Mouse (Mus musculus) midbrain, embryonic 11.5 days (tissue): ENCODE results near the gene Car12. TPM values are rescaled to one million over a fixed set of nuclear protein-coding genes. Genes with fewer than 3 reads are reported as not detected.
A peak's percentile ranks its signal among the peaks of the same experiment; 100 is the strongest.

Source experiments
- ATAC-seq: fragments of 200-750 bp; cut with Nextera tagmentation; 2 replicates; pipeline ENCODE4 v1.8.0; 2017; ENCODE audit warnings: moderate TSS enrichment, moderate library complexity; ENCODE audit not compliant: low FRiP score
- DNase-seq: peaks from one replicate; pipeline ENCODE4 v3.0.0; 2015; ENCODE audit warnings: low spot score; ENCODE audit errors: missing footprints
- H3K27ac ChIP-seq: fragments of 300-500 bp; sonication (generic); 2 replicates; pipeline ENCODE4 v1.5.1; 2014; ENCODE audit warnings: low read depth, low read length
- H3K27me3 ChIP-seq: fragments of 300-500 bp; sonication (generic); 2 replicates; pipeline ENCODE4 v1.6.1; 2014; ENCODE audit warnings: mild to moderate bottlenecking, low read length, moderate library complexity, mixed read lengths; ENCODE audit not compliant: control insufficient read depth, insufficient read depth
- H3K36me3 ChIP-seq: fragments of 300-500 bp; sonication (generic); 2 replicates; pipeline ENCODE4 v1.6.1; 2014; ENCODE audit warnings: mild to moderate bottlenecking, low read length, moderate library complexity, mixed read lengths; ENCODE audit not compliant: control insufficient read depth, insufficient read depth
- H3K4me1 ChIP-seq: fragments of 300-500 bp; sonication (generic); 2 replicates; pipeline ENCODE4 v1.6.1; 2014; ENCODE audit warnings: low read length; ENCODE audit not compliant: control insufficient read depth, insufficient read depth
- H3K4me2 ChIP-seq: fragments of 300-500 bp; sonication (generic); 2 replicates; pipeline ENCODE4 v1.6.1; 2014; ENCODE audit warnings: mild to moderate bottlenecking, moderate library complexity
- H3K4me3 ChIP-seq: fragments of 300-500 bp; sonication (generic); 2 replicates; pipeline ENCODE4 v1.5.1; 2014; ENCODE audit warnings: low read depth, low read length
- H3K9ac ChIP-seq: fragments of 300-500 bp; sonication (generic); 2 replicates; pipeline ENCODE4 v1.6.1; 2014; ENCODE audit warnings: low read length
- H3K9me3 ChIP-seq: fragments of 300-500 bp; sonication (generic); 2 replicates; pipeline ENCODE4 v1.6.1; 2016; ENCODE audit warnings: low read length; ENCODE audit not compliant: control insufficient read depth
- WGBS: fragments of 180-500 bp; shearing (Covaris S2); extraction: QIAGEN DNeasy Blood & Tissue Kit; methylation state at CpG from one replicate; pipeline ENCODE4 v1.1.7; 2014; 5-methylcytosine and 5-hydroxymethylcytosine counted together
- polyA plus RNA-seq: library from polyadenylated mRNA; unstranded; fragments of >200 nt; fragmentation: Nextera tagmentation; extraction: Ambion mirVana; gene quantifications from 2 replicates; pipeline ENCODE4 v1.2.1, GENCODE M21; 2014

Gene Car12
- polyA plus RNA-seq, 1 experiment from 2014 or later: 0.66 TPM

GRCm38 (mm10) chr9:66705766-66706165 is 7.7 kb upstream of the Car12 start:
- Histone ChIP-seq H3K9me3 (no peaks in the 10 kb centered on the region), H3K36me3 (no peaks in the 10 kb centered on the region), H3K9ac (no peak overlapping the region), H3K27ac (no peak overlapping the region), H3K4me3 (no peak overlapping the region), H3K4me2 (no peak overlapping the region), H3K27me3 (no peaks in the 10 kb centered on the region), H3K4me1 (peaks cover 8% of the 10 kb centered on the region)
- no peak for ATAC-seq
- 50% methylated on average over 2 of the region's 2 CpGs for WGBS
- DNase-seq: peak; percentile 99

- H3K4me3 ChIP-seq: no peak overlapping the region
- WGBS: 65% methylated on average over 11 of the region's 11 CpGs
- H3K27ac ChIP-seq: no peak overlapping the region
- DNase-seq (no peak), ATAC-seq (no peak)
- no peak overlapping the region for H3K4me2 ChIP-seq
- H3K27me3 ChIP-seq: no peaks in the 10 kb centered on the region
- H3K36me3 ChIP-seq: no peaks in the 10 kb centered on the region
- H3K9me3 ChIP-seq: no peaks in the 10 kb centered on the region
- H3K4me1 ChIP-seq: peaks cover 2% of the 10 kb centered on the region; the same call in 1 of the 2 replicates
- no peak overlapping the region for H3K9ac ChIP-seq
Measured at GRCm38 (mm10) chr9:66708054-66708772, 5.3 kb upstream of the Car12 start.

- ATAC-seq (no peak), DNase-seq (no peak)
- no peak overlapping the region for H3K4me3 ChIP-seq
- no peaks in the 10 kb centered on the region for H3K9me3 ChIP-seq
- no peak overlapping the region for H3K4me2 ChIP-seq
- H3K9ac ChIP-seq: no peak overlapping the region
- 61% methylated on average over 12 of the region's 12 CpGs for WGBS
- peaks cover 2% of the 10 kb centered on the region; the same call in 1 of the 2 replicates for H3K4me1 ChIP-seq
- H3K27me3 ChIP-seq: no peaks in the 10 kb centered on the region
- no peak overlapping the region for H3K27ac ChIP-seq
- no peaks in the 10 kb centered on the region for H3K36me3 ChIP-seq
Measured at GRCm38 (mm10) chr9:66708816-66709555, 4.5 kb upstream of the Car12 start.

GRCm38 (mm10) chr9:66710626-66711025 is 2.9 kb upstream of the Car12 start:
- DNase-seq (no peak), ATAC-seq (no peak)
- WGBS: 78% methylated on average over 6 of the region's 6 CpGs
- peaks cover 4% of the 10 kb centered on the region; the same call in 1 of the 2 replicates for H3K27me3 ChIP-seq
- H3K4me2 ChIP-seq: no peak overlapping the region
- H3K9me3 ChIP-seq: no peaks in the 10 kb centered on the region
- H3K4me3 ChIP-seq: no peak overlapping the region
- H3K36me3 ChIP-seq: no peaks in the 10 kb centered on the region
- H3K4me1 ChIP-seq: peaks cover 2% of the 10 kb centered on the region; the same call in 1 of the 2 replicates
- H3K9ac ChIP-seq: no peak overlapping the region
- no peak overlapping the region for H3K27ac ChIP-seq

- peak overlapping the region; percentile 32 for H3K4me3 ChIP-seq
- no peaks in the 10 kb centered on the region; the same call in 1 of the 2 replicates for H3K4me1 ChIP-seq
- no peaks in the 10 kb centered on the region for H3K9me3 ChIP-seq
- ATAC-seq (no peak), DNase-seq (peak; percentile 92)
- no peaks in the 10 kb centered on the region for H3K36me3 ChIP-seq
- WGBS: 18% methylated on average over 12 of the region's 12 CpGs
- H3K27me3 ChIP-seq: peaks cover 4% of the 10 kb centered on the region; the same call in 1 of the 2 replicates
- no peak overlapping the region for H3K27ac ChIP-seq
- peak overlapping the region; percentile 58 for H3K4me2 ChIP-seq
- peak overlapping the region; percentile 36; the same call in 1 of the 2 replicates for H3K9ac ChIP-seq
Measured at GRCm38 (mm10) chr9:66714022-66714515, 583 bp downstream of the Car12 start.

GRCm38 (mm10) chr9:66715361-66715760 is 1.9 kb downstream of the Car12 start:
- no peak for DNase-seq
- Histone ChIP-seq H3K4me3 (no peak overlapping the region), H3K27me3 (peaks cover 4% of the 10 kb centered on the region; the same call in 1 of the 2 replicates), H3K9me3 (no peaks in the 10 kb centered on the region), H3K27ac (no peak overlapping the region), H3K9ac (no peak overlapping the region), H3K36me3 (no peaks in the 10 kb centered on the region), H3K4me2 (no peak overlapping the region), H3K4me1 (no peaks in the 10 kb centered on the region)
- WGBS: 88% methylated on average over 2 of the region's 2 CpGs
- ATAC-seq: no peak

GRCm38 (mm10) chr9:66716533-66716932 is 3.0 kb downstream of the Car12 start:
- Histone ChIP-seq H3K27me3 (peaks cover 4% of the 10 kb centered on the region; the same call in 1 of the 2 replicates), H3K9ac (no peak overlapping the region), H3K4me1 (no peaks in the 10 kb centered on the region), H3K4me3 (no peak overlapping the region), H3K27ac (no peak overlapping the region), H3K36me3 (no peaks in the 10 kb centered on the region), H3K9me3 (no peaks in the 10 kb centered on the region), H3K4me2 (no peak overlapping the region)
- 96% methylated on average over 3 of the region's 3 CpGs for WGBS
- no peak for DNase-seq
- no peak for ATAC-seq

GRCm38 (mm10) chr9:66720686-66721450 is 7.4 kb downstream of the Car12 start:
- H3K9ac ChIP-seq: no peak overlapping the region
- DNase-seq (no peak), ATAC-seq (no peak)
- H3K4me3 ChIP-seq: no peak overlapping the region
- no peaks in the 10 kb centered on the region for H3K9me3 ChIP-seq
- no peak overlapping the region for H3K4me2 ChIP-seq
- H3K36me3 ChIP-seq: no peaks in the 10 kb centered on the region
- WGBS: 93% methylated on average over 8 of the region's 8 CpGs
- H3K27ac ChIP-seq: no peak overlapping the region
- H3K27me3 ChIP-seq: no peaks in the 10 kb centered on the region
- no peaks in the 10 kb centered on the region for H3K4me1 ChIP-seq
